Mouse (Mus musculus) heart, embryonic 13.5 days (tissue): Measurements from ENCODE around the gene Pgm2l1. TPM values are rescaled to one million over a fixed set of nuclear protein-coding genes. Genes with fewer than 3 reads are reported as not detected.

Source experiments
- ATAC-seq: fragments of 200-750 bp; cut with Nextera tagmentation; 2 replicates; pipeline ENCODE4 v1.8.0; 2017; ENCODE audit warnings: moderate TSS enrichment; ENCODE audit not compliant: insufficient number of reproducible peaks, low FRiP score, low TSS enrichment; ENCODE audit errors: extremely low read depth
- H3K27ac ChIP-seq: fragments of 300-500 bp; sonication (generic); replicated peaks from 2 replicates; pipeline ENCODE4 v1.5.1; 2015; ENCODE audit warnings: moderate library complexity, mild to moderate bottlenecking, inconsistent platforms
- H3K27me3 ChIP-seq: fragments of 300-500 bp; sonication (generic); replicated peaks from 2 replicates; pipeline ENCODE4 v1.6.1; 2015; ENCODE audit warnings: mild to moderate bottlenecking, inconsistent platforms
- H3K36me3 ChIP-seq: fragments of 300-500 bp; sonication (generic); 2 replicates; pipeline ENCODE4 v1.6.1; 2015; ENCODE audit warnings: mild to moderate bottlenecking, inconsistent platforms
- H3K4me1 ChIP-seq: fragments of 300-500 bp; sonication (generic); 2 replicates; pipeline ENCODE4 v1.6.1; 2015; ENCODE audit warnings: inconsistent platforms
- H3K4me2 ChIP-seq: fragments of 300-500 bp; sonication (generic); 2 replicates; pipeline ENCODE4 v1.6.1; 2015; ENCODE audit warnings: inconsistent platforms, mild to moderate bottlenecking, moderate library complexity
- H3K4me3 ChIP-seq: fragments of 300-500 bp; sonication (generic); 2 replicates; pipeline ENCODE4 v1.5.1; 2015; ENCODE audit warnings: moderate library complexity, mild to moderate bottlenecking, inconsistent platforms
- H3K9ac ChIP-seq: fragments of 300-500 bp; sonication (generic); 2 replicates; pipeline ENCODE4 v1.6.1; 2015; ENCODE audit warnings: inconsistent platforms, mild to moderate bottlenecking, moderate library complexity
- H3K9me3 ChIP-seq: fragments of 300-500 bp; sonication (generic); 2 replicates; pipeline ENCODE4 v1.6.1; 2016; ENCODE audit warnings: inconsistent platforms
- WGBS: fragments of 180-500 bp; shearing (Covaris S2); methylation state at CpG from one replicate; pipeline ENCODE4 v1.1.7; 2015; ENCODE audit warnings: mixed read lengths; 5-methylcytosine and 5-hydroxymethylcytosine counted together
- polyA plus RNA-seq: library from polyadenylated mRNA; unstranded; fragments of >200 nt; fragmentation: Nextera tagmentation; extraction: Ambion mirVana; gene quantifications from 2 replicates; pipeline ENCODE4 v1.2.1, GENCODE M21; 2015

Pgm2l1 gene
- polyA plus RNA-seq, 1 experiment from 2014 or later: 2.1 TPM

DNA sequence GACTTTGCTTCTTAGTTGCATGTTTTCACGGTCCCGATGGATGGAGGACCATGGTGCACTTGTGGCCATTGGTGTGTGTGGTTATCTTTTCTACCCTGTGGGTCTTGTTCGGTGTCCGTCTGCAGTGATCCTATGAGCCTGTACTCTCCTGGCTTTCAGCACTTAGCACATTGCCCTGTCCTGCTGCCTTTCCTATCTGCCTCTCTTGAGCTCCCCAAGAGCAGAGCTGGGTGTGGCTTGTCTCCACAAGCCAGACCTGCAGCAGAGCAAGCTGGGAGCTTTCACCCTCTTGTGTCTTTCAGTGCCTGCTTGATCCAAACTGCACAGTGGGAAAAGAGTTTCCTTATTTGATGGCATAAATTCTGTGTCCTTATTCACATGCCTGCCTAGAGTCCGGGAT is 90.3 kb downstream of the Pgm2l1 start:
- Histone ChIP-seq H3K4me3 (no peak overlapping the region), H3K4me2 (no peak overlapping the region), H3K9me3 (no peaks in the 10 kb centered on the region), H3K27ac (no peak overlapping the region), H3K36me3 (peaks cover 62% of the 10 kb centered on the region), H3K4me1 (peaks cover 3% of the 10 kb centered on the region; the same call in 1 of the 2 replicates), H3K27me3 (no peaks in the 10 kb centered on the region), H3K9ac (no peak overlapping the region)
- ATAC-seq: no peak
- whole genome bisulfite sequencing: 57% methylated on average over 5 of the region's 5 CpGs

DNA sequence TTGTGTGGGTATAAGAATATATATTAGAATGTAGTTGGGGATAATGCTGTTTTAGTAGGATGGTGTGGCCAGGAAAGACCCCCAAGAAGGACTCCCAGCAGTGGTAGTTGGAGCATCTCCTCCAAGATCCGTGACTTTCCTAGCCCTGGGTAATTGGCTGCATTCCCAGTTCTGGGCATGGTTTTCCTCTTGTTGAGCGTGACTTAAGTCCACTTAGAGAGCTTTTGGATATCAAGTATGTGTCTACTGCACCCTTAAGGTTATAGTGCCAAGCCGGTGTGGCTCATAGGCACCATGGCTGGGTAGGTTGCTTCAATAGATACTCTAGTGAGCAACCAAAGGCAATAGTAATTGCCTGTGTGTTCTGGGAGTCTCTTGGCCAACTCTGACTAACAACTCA is 96.5 kb downstream of the Pgm2l1 start:
- no peaks in the 10 kb centered on the region for H3K27me3 ChIP-seq
- peaks cover 58% of the 10 kb centered on the region for H3K36me3 ChIP-seq
- no peak overlapping the region for H3K27ac ChIP-seq
- H3K9ac ChIP-seq: no peak overlapping the region
- WGBS: 45% methylated on average over 3 of the region's 3 CpGs
- H3K4me2 ChIP-seq: no peak overlapping the region
- ATAC-seq: no peak
- H3K9me3 ChIP-seq: no peaks in the 10 kb centered on the region
- no peaks in the 10 kb centered on the region for H3K4me1 ChIP-seq
- no peak overlapping the region for H3K4me3 ChIP-seq

DNA sequence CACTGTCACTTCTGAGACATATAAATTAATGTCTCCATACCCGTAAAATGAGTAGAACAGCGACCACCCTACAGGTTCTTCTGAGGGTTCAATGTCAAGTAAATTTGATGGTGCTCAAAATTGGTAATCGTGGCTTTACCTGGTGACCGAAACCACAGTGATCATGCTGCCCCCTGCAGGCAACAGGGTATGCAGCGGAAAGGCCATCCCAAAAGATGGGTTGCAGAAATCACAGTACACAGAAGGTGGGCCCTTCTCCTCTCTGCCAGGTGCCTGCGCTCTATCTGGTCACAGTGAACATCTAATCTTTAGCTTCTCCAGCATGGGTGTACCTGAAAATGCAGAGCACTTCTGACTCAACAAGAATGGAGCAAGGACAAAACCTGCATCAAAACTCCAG is 98.3 kb downstream of the Pgm2l1 start:
- Histone ChIP-seq H3K27ac (no peak overlapping the region), H3K4me1 (no peaks in the 10 kb centered on the region), H3K4me3 (no peak overlapping the region), H3K27me3 (no peaks in the 10 kb centered on the region), H3K9ac (no peak overlapping the region), H3K36me3 (peaks cover 56% of the 10 kb centered on the region), H3K9me3 (no peaks in the 10 kb centered on the region), H3K4me2 (no peak overlapping the region)
- 63% methylated on average over 6 of the region's 6 CpGs for WGBS
- ATAC-seq: no peak

DNA sequence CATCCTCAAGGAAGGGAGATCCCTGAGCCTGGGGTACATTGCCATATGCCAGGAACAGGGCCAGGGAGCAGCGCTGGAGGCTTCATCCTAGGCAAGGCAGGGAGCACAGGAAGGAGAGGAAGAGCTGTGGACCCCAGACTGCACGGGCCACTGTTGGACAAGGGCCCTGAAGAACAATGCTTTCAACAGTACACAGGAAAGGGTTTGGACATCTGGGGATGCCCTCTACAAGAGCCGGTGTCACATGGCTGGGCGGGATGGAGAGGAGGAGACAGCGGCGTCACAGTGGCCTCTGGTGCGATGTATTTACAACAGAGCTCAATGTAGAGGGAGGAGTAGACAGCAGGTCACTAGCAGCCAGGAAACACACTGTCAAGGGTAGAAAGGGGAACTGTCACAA is 100.3 kb downstream of the Pgm2l1 start:
- H3K9ac ChIP-seq: no peak overlapping the region
- no peak overlapping the region for H3K4me2 ChIP-seq
- ATAC-seq: no peak
- no peaks in the 10 kb centered on the region for H3K4me1 ChIP-seq
- no peak overlapping the region for H3K27ac ChIP-seq
- no peak overlapping the region for H3K4me3 ChIP-seq
- 77% methylated on average over 7 of the region's 7 CpGs for WGBS
- H3K27me3 ChIP-seq: no peaks in the 10 kb centered on the region
- peaks cover 73% of the 10 kb centered on the region for H3K36me3 ChIP-seq
- H3K9me3 ChIP-seq: no peaks in the 10 kb centered on the region

Other genes starting within 250 kb of the Pgm2l1 start
- gene Rnf169, start 246.9 kb upstream of the Pgm2l1 start, polyA plus RNA-seq: 2.7 and 2.8 TPM in 2 replicates
- 0.48 and 0.49 TPM in 2 replicates for gene Chrdl2, start 221.2 kb upstream of the Pgm2l1 start, polyA plus RNA-seq
- 34.8 and 36.5 TPM in 2 replicates for gene Pold3, start 105.8 kb upstream of the Pgm2l1 start, polyA plus RNA-seq
- gene Lipt2, start 68.1 kb upstream of the Pgm2l1 start, polyA plus RNA-seq: 13.6 and 14.8 TPM in 2 replicates
- 11.0 and 14.0 TPM in 2 replicates for gene Kcne3, start 50.9 kb upstream of the Pgm2l1 start, polyA plus RNA-seq
- 11.0 and 11.6 TPM in 2 replicates for gene P4ha3, start 58.1 kb downstream of the Pgm2l1 start, polyA plus RNA-seq
- gene C2cd3, start 144.8 kb downstream of the Pgm2l1 start, polyA plus RNA-seq: 12.8 and 13.1 TPM in 2 replicates
- 50.2 and 56.6 TPM in 2 replicates for gene Ppme1, start 144.9 kb downstream of the Pgm2l1 start, polyA plus RNA-seq
- 0.07 and 0.24 TPM in 2 replicates for gene Ucp3, start 245.6 kb downstream of the Pgm2l1 start, polyA plus RNA-seq